Mouse (Mus musculus): ENCODE measurements at regions not wholly inside any gene's neighbourhood (a gene's known extent, or its start where the extent isn't known, plus 50 kb on each side); places are given as distances from the start of the nearest gene placed in this dataset.

- TF ChIP-seq CTCF (IDR thresholded peaks at IDR 0.05; ENCODE audit: low read depth, low read length), result no peak
- no peak for TF ChIP-seq POLR2A (IDR thresholded peaks at IDR 0.05; ENCODE audit: extremely low read depth, insufficient read depth, low read length)
These were observed 146.5 kb downstream of the Rbm19 start for GRCm38 (mm10) chr5:120262715-120263273.
